Mouse (Mus musculus) heart, adult 18-20 months (tissue): Measurements from ENCODE around the gene Kmt5c. TPM values are rescaled to one million over a fixed set of nuclear protein-coding genes. Genes with fewer than 3 reads are reported as not detected.
A peak's percentile ranks its signal among the peaks of the same experiment; 100 is the strongest.

Source experiments
- DNase-seq, 2 experiments: peaks; one replicate each; pipeline ENCODE4 v3.0.0; 2021 to 2022; ENCODE audit warnings: mixed read lengths in 1 of 2
- long read RNA-seq, 2 experiments: library from polyadenylated mRNA; stranded (forward); transcript quantifications; one replicate each; pipeline ENCODE4 v2.0.0; 2021
- total RNA-seq, 2 experiments: library from RNA; stranded (reverse); gene quantifications; 2 replicates each; pipeline ENCODE4 v1.2.3; 2021

Kmt5c gene
- total RNA-seq, result 10 to 100 TPM in 1 of 2 experiments, 1 to 10 TPM in 1; 9.6 to 10.0 TPM
- long read RNA-seq, experiment 1, partial matches to known transcripts, result 1 of 3 reads
- long read RNA-seq, experiment 1, other reads (novel, unspliced or antisense), result 2 of 3 reads
- long read RNA-seq, experiment 2, partial matches to known transcripts, result 0 of 5 reads
- long read RNA-seq, experiment 2, other reads (novel, unspliced or antisense), result 2 of 5 reads

- DNase-seq, result peak; percentile 99 to 100
Measured at GRCm38 (mm10) chr7:4739544-4740275, at the start of gene Kmt5c. TSS of gene Kmt5c (plus strand) at chr7:4740115.

GRCm38 (mm10) chr7:4690387-4690786, 49.5 kb upstream of the Kmt5c start, which contains the start of gene Brsk1:
TSS of gene Brsk1 (plus strand) at chr7:4690604.
- DNase-seq, result peak; percentile 43 to 51

DNA sequence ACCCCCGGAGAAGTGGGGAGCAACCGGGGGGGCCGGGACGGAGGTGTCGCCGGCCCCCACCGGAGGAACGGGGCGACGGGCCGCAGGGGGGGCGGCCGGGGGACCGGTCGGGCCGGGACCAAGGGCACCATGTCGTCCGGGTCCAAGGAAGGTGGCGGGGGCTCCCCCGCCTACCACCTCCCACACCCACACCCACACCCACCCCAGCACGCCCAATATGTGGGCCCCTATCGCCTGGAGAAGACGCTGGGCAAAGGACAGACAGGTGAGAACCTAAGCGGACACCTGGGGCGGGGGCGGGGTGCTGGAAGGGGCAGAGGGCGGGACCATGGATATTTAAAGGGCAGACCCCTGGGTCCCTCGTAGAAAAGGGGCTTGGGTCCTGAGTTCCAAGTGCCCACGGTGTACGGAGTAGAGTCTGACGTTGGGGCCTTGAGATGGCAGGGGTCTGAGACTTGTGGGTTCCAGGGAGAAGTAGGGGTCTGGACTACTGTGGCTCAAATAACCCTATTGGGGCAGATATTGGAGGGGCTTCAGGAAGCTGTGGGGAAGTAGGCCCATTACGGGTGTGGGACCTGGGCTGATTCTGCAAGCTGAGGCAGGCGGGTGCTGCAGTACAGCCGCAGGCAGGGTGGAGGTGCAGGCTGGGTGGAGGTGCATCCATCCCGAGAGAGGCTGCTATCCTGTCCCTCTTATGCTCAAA, 48.8 kb upstream of the Kmt5c start:
- peak in 1 of 2 experiments; percentile 13 for DNase-seq

GRCm38 (mm10) chr7:4693004-4693403, 46.9 kb upstream of the Kmt5c start:
- DNase-seq, result no peak

DNA sequence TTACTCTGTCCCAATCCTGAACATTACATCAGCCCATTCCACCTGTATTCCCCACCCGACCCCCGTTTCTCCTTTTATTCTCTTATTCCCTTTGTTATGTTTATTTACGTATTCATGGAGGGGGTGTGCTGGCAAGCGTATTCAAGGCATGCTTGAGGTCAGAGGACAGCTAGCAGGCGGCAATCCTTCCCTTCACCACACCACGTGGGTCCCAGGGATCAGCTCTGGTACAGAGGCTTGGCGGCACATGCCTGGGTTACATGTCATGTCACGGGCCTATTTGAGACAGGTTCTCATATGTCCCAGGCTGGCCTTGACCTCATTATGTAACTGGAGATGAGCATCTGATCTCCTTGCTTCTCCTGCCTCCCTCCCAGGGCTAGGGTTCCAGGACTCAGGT, 37.6 kb upstream of the Kmt5c start:
- no peak for DNase-seq

GRCm38 (mm10) chr7:4703195-4703594, 36.7 kb upstream of the Kmt5c start:
- DNase-seq, result no peak

DNA sequence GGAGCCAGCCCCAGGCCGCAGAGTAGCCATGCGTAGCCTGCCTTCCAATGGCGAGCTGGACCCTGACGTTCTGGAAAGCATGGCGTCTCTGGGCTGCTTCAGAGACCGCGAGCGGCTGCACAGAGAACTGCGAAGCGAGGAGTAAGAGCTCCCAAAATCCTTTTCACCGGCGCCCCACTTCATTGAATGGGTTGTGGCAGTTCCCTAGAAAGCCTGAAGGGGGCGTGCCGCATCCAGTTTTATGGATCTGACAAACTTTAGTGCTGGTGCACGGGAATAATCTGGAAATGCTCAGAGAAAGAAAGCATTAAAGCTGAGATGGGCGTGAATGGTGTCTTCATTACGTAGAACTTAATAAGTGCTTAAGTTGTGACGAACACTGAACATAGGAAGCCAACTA, 34.8 kb upstream of the Kmt5c start:
- peak; percentile 15 to 49 for DNase-seq

DNA sequence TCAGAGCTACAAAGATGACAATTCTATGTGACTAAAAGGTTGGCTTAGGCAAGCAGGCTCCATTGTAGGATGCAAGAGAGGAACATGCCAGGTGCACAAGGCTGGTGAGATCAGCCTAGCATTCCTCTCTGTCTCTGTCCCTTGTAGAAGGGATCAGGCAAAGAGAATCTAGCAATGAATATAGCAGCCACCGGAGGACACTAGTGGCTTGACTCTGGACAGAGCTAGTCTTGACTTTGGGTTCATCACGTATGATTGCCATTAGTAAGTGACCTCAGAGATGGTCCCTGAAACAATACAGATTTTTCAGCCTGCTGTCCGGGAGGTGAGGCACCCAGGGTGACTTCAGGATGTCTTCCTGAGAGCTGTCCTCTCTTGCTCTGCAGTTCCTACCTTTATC, 27.3 kb upstream of the Kmt5c start:
- DNase-seq, result no peak

GRCm38 (mm10) chr7:4716955-4717354, 23.0 kb upstream of the Kmt5c start:
- no peak for DNase-seq

- DNase-seq, result no peak
Measured at GRCm38 (mm10) chr7:4719276-4719675, 20.6 kb upstream of the Kmt5c start.

DNA sequence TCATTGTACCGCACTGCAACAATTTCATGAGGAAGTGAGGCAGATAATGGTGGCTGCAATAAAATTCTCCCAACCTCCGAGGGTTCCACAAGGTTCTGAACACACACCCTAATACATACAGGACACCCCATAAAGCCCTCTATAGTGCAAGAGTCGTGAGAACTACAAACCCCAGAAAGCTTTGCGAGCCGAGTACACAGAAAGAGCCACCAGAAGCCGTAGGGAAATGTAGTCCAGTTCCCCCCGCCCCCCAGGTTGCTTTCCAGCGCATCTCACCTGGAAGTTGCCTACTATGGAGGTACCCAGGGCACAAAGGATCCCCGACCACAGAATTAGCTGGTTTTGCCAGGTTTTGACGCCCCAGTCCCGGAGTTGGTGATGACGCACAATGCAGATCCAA, 16.4 kb upstream of the Kmt5c start:
- peak; percentile 36 to 43 for DNase-seq

- peak in 1 of 2 experiments; percentile 46 for DNase-seq
Measured at GRCm38 (mm10) chr7:4724359-4724758, 15.6 kb upstream of the Kmt5c start.

DNA sequence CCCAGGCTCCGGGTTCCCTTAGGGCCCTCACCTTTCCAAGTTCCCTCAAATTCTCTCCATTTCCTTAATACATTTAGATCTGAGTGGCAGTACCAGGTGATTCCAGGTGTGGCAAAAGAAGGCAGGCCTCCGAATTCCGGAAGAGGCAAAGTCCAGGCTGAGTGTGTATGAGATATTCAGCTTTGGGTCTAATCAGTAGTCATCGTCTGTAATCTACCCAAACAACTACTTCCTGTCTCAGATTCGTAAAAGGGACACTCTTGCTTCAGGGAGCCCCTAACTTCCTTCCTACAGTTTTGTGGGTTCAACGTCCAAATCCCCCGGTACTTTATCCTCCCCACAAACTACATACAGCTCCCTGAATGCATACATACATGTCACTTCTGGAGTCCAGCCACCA, 14.7 kb upstream of the Kmt5c start, which contains the start of gene Tmem150b:
Gene Tmem150b, minus strand, starts transcription at position 81 of the 400 bp plus-strand sequence.
- DNase-seq, result no peak

- no peak for DNase-seq
Measured at GRCm38 (mm10) chr7:4731090-4731489, 8.8 kb upstream of the Kmt5c start.

DNA sequence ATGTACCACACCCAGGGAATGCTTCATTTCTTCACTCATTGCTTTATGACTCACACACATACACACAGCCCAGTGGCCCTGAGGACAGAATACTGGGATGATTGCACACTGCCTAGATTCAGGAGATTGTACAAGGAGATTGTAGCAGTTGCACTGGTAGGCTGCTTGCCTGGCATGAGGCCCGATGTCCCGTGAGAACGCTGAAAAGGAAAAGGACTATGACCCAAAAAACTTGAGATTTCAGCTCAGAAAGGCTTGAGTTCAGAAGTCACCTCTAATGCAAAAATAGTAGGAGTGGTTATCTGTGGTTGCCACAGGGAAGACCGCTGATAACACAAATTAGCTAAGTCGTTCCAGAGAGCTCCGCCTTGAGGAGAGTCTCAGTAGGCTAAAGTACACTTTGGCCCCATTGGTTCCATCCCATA, 6.9 kb upstream of the Kmt5c start:
- DNase-seq, result no peak

- no peak for DNase-seq
Measured at GRCm38 (mm10) chr7:4739041-4739543, 823 bp upstream of the Kmt5c start.

GRCm38 (mm10) chr7:4740309-4740727, 403 bp downstream of the Kmt5c start:
- DNase-seq, result no peak

DNA sequence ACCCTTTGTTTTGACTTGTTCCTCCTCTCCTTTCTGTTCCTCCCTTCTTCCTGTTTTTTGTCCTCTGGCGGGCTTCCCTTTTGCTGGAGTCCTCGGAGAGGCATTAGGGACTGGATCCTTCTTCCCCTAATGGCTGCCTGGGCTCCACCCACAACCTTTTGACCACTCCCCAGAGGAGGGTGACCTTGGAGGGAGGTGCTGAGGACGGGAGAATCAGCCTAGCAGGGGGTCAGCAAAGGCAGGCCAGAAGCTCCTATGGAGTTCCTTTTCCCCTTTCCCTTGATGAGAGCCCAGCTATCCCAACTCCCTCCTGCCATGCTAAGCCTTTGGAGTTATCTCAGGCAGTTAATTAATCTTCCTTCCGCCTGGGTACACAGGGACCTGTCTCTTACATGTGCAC, 1.2 kb downstream of the Kmt5c start:
- DNase-seq, result peak; percentile 80 to 83

DNA sequence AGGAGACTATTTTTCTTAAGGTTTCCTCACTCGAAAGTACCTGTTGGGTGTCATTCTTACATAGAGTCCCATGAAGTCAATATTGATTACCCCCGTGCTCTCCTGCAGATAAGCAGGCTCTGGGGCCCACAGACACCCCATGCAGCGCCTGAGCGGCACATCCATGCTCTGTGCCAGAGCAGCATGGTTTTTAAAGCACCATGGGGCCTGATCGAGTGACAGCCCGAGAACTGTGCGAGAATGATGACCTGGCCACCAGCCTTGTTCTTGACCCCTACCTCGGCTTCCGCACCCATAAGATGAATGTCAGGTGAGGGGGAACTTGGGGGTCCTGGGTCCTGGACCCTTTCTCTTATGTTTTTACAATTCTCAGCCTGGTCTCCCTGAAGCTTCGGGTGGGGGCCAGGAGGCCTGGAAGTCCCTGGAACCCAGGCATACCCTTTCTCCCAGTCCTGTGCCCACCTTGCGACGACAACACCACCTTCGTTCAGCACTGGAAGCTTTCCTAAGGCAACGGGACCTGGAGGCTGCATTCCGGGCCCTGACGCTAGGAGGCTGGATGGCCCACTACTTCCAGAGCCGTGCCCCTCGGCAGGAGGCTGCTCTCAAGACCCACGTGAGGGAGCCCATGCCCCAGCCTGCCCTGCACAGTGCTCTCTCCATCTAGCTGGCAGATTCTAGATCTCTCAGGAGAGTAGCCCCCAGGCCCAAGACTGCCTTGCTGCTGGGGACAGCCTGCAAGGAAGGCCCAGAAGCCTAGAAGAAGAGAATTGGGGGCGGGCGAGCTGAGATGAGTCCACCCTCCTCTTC, 2.0 kb downstream of the Kmt5c start:
- DNase-seq, result no peak

GRCm38 (mm10) chr7:4742482-4742819, 2.5 kb downstream of the Kmt5c start:
- DNase-seq, result no peak

DNA sequence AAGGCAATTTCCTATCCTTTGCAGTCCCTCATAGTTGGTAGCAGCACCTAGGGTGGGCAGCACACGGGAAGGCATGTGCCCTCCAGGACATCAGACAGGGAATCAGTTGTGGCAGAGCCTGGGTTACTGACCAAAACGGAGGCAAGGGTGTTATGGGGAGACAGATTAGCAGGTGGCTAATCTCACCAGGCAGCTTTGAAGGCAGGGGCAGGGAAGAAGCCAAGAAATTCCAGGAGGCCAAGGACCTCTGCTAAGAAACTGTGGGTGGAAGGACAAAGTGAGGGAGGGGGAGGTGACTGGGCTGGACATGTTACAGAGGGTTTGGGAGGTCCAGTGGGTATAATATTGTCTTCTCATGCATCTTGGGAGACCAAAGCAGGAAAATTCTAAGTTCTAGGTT, 3.4 kb downstream of the Kmt5c start:
- DNase-seq, result no peak

DNA sequence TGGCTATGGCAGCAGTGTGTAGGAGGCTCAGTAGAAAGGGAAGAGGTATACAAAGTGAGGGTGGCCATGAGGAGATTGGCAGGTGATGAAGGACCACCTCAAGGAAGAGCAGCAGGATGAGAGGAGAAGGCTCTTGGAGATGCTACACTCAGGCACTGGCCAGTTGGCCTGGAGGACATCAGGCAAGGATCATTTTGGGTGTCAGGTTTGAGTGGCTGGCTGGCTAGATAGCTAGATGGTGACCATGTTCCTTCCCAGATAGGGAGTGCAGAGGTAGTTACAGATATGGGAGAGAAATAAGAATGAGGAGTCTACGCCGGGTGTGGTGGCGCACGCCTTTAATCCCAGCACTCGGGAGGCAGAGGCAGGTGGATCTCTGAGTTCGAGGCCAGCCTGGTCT, 5.0 kb downstream of the Kmt5c start:
- no peak for DNase-seq
